Mouse (Mus musculus) bone marrow macrophage, adult 2 months (primary cell): ENCODE measurements at regions not wholly inside any gene's neighbourhood (a gene's known extent, or its start where the extent isn't known, plus 50 kb on each side); places are given as distances from the start of the nearest gene placed in this dataset.

ENCODE experiments used
- CTCF ChIP-seq: IDR thresholded peaks from 2 replicates; pipeline ENCODE4 v1.5.1; 2012; ENCODE audit warnings: low read depth, mild to moderate bottlenecking, low read length, moderate library complexity
- POLR2A ChIP-seq: IDR thresholded peaks from 2 replicates; pipeline ENCODE4 v1.6.1; 2012; ENCODE audit warnings: mild to moderate bottlenecking, low read depth, low read length, borderline replicate concordance

GRCm38 (mm10) chrX:11560550-11561276 is 233.1 kb downstream of the H2al1j start:
- no peak for TF ChIP-seq CTCF
- TF ChIP-seq POLR2A, result no peak
